Mouse (Mus musculus): Measurements from ENCODE around the gene Retreg3.

DNA sequence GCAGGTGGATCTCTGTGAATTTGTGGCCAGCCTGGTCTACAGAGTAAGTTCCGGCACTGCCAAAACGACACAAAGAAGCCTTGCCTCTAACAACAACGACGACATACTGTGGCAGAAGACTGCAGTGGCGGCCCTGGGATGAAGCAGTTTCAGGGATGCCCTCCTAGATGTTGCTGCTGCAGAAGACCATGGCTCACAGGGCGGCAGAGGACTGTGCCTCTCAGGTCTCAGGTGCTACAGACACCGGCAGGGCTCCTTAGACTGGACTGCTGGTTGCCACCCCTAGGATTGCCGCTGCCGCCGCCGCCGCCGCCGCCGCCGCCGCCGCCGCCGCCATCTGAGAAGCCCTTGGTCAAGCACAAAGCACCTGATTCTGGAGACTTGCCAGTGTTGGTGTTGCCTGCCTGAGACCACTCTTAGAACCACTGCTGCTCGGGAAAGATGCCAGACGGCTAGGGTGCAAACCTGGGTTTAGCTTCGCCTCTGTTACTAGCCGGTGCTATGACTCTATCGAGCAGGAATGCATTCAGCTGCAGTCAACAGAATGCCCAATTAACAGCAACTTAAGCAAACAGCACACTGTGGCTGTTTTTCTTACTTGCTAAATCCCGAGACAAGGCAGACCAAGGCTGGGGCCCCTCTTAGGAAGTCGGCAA is 20.6 kb upstream of the Retreg3 start:
- TF ChIP-seq CTCF (IDR thresholded peaks at IDR 0.05; ENCODE audit: insufficient read depth, low read depth, low read length) (no peak), POLR2A (IDR thresholded peaks at IDR 0.05; ENCODE audit: insufficient read depth, low read depth, low read length) (no peak)
